ENCODE assay signal across 8 mouse cellular contexts in the genomic region with DNA sequence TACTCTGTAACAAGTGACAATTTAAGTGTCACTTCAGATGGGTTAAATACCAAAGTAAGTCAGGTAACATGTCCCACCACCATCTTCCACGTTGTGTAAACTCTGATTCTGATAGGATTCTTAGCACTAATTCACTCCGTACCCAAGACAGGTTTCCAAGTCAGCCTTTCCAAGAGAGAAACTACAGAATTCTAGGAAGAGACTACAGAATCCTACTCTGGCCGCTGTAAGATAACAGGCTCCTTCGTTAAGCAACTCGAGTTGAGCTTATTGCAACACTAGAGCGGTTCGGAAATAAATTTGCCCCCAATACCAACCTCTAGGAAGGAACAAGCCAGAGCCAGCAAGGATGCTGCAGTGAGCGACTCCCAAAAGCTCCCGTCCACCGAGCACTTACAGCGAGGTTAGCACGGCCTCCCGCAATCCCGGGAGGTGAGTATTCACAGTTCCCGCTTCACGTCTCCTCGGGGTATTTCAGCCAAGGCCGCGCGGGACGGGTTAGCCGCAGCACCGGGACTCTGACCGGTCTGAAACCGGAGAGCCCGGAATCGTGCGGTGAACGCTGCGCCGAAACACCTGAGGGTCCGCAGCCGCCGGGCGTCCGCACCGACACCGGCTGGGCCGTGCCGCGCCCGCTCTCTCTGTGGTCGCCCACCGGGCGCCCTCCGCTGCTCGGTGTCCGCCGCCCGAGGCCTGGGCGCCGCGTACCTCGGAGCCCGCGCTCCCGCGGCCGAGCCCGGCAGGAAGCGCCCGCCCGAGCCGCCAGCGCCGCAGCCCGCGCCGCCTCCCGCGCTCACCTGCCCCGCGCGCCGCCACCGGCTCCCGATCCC. TPM values are rescaled to one million over a fixed set of nuclear protein-coding genes. Genes with fewer than 3 reads are reported as not detected.
DNase-seq lines count a peak whose midpoint lies in the region; ATAC-seq and TF ChIP-seq lines count a peak whose summit lies in the region.

No protein-coding gene starts in this region.

- H3K27ac ChIP-seq in kidney, embryonic 16.5 days (ENCODE audit: low read length) = no peak overlapping the region
- H3K27ac ChIP-seq in macrophage = 0 out of 2 replicates have a peak overlapping the region, but pooled peaks have one; percentile 15
- H3K27ac ChIP-seq in small intestine, adult 2 months (ENCODE audit: insufficient read depth, low read depth, low read length) = peak overlapping the region; percentile 61; the same call in 1 of the 2 replicates

- TF ChIP-seq CTCF in C2C12 (IDR thresholded peaks at IDR 0.05; ENCODE audit: control insufficient read depth, insufficient read depth, insufficient read length) = no peak
- no peak for TF ChIP-seq CTCF in small intestine, adult 2 months (IDR thresholded peaks at IDR 0.05; ENCODE audit: extremely low read depth, insufficient read length, insufficient replicate concordance, low read depth, low read length)

- H3K4me3 ChIP-seq in C2C12 (ENCODE audit: insufficient read depth, poor library complexity, severe bottlenecking) (peak overlapping the region; percentile 61), macrophage (ENCODE audit: inconsistent target) (peak overlapping the region; percentile 68)
- H3K4me3 ChIP-seq in kidney, embryonic 16.5 days (ENCODE audit: low read length) = peak overlapping the region; percentile 79
- H3K4me3 ChIP-seq in small intestine, adult 2 months (ENCODE audit: low read depth, low read length) = peak overlapping the region; percentile 93

- H3ac ChIP-seq in C2C12 (ENCODE audit: control insufficient read depth, insufficient read length, low read depth) = peak overlapping the region; percentile 83

- H3K9ac ChIP-seq in kidney, embryonic 16.5 days (replicated peaks; ENCODE audit: low read length) = peak overlapping the region; percentile 81

- under 1% methylated on average over 56 of the region's 77 CpGs for WGBS in kidney, embryonic 16.5 days
- 2% methylated on average over 74 of the region's 77 CpGs for WGBS in macrophage (ENCODE audit: missing documents)
- under 1% methylated on average over 75 of the region's 77 CpGs for WGBS in small intestine, adult 2 months

- DNase-seq in cerebellum, adult 9-11 months = peak; percentile 61
- DNase-seq in cerebellum, adult 11 months = no peak
- DNase-seq in c-Kit-positive CD71-positive TER-119-positive erythroid progenitor cells, embryonic 14.5 days (ENCODE audit: low spot score) = peak; percentile 78
- DNase-seq in frontal cortex, postnatal 36 days (ENCODE audit: low spot score in 2 of 2) = peak; percentile 45 to 50

- no peaks in the 10 kb centered on the region for H3K9me3 ChIP-seq in kidney, embryonic 16.5 days (ENCODE audit: low read length)

- no peak for TF ChIP-seq POLR2A in small intestine, adult 2 months (IDR thresholded peaks at IDR 0.05; ENCODE audit: low read depth, low read length)

- H3K79me2 ChIP-seq in C2C12 (ENCODE audit: control insufficient read depth, insufficient read depth) (peaks cover 54% of the 10 kb centered on the region), macrophage (ENCODE audit: inconsistent target) (peaks cover 52% of the 10 kb centered on the region)

- ATAC-seq in kidney, embryonic 16.5 days (ENCODE audit: low FRiP score, low TSS enrichment) = peak; percentile 78

- H3K4me2 ChIP-seq in kidney, embryonic 16.5 days (replicated peaks; ENCODE audit: low read depth, low read length) = peak overlapping the region; percentile 89

- H3K4me1 ChIP-seq in kidney, embryonic 16.5 days (ENCODE audit: insufficient read depth, low read length) = peaks cover 3% of the 10 kb centered on the region; the same call in 1 of the 2 replicates
- peaks cover 6% of the 10 kb centered on the region; the same call in 1 of the 2 replicates for H3K4me1 ChIP-seq in small intestine, adult 2 months (ENCODE audit: control insufficient read depth, insufficient read depth, insufficient read length, low read length)

- H3K36me3 ChIP-seq in C2C12 (ENCODE audit: control insufficient read depth, insufficient read depth) (peaks cover 7% of the 10 kb centered on the region), macrophage (ENCODE audit: inconsistent target) (no peaks in the 10 kb centered on the region)
- no peaks in the 10 kb centered on the region for H3K36me3 ChIP-seq in kidney, embryonic 16.5 days (ENCODE audit: insufficient read depth, low read length)
- H3K36me3 ChIP-seq in small intestine, adult 2 months (ENCODE audit: control insufficient read depth, insufficient read depth, low read length) = no peaks in the 10 kb centered on the region

- H3K79me3 ChIP-seq in C2C12 (ENCODE audit: low read depth) = peaks cover 51% of the 10 kb centered on the region

- no peaks in the 10 kb centered on the region for H3K27me3 ChIP-seq in C2C12 (ENCODE audit: control insufficient read depth, insufficient read depth, insufficient read length)
- H3K27me3 ChIP-seq in kidney, embryonic 16.5 days (ENCODE audit: insufficient read depth, low read length) = peaks cover 13% of the 10 kb centered on the region
- no peaks in the 10 kb centered on the region for H3K27me3 ChIP-seq in small intestine, adult 2 months (ENCODE audit: control insufficient read depth, insufficient read depth, low read length)

TF ChIP-seq in C2C12, 6 proteins besides CTCF, POLR2A, EP300 and RAD21:
- no peak for TF ChIP-seq MYOD1 (IDR thresholded peaks at IDR 0.05; ENCODE audit: control insufficient read depth, insufficient read length, low read depth)
- no peak for TF ChIP-seq USF1 (IDR thresholded peaks at IDR 0.05; ENCODE audit: low read depth)
- no peak for TF ChIP-seq CEBPB (IDR thresholded peaks at IDR 0.05; ENCODE audit: low read depth)
- no peak for TF ChIP-seq MAX (IDR thresholded peaks at IDR 0.05)
- no peak for TF ChIP-seq MYOG (IDR thresholded peaks at IDR 0.05; ENCODE audit: control insufficient read depth, extremely low read depth, insufficient read length)
- no peak for TF ChIP-seq FOSL1 (IDR thresholded peaks at IDR 0.05; ENCODE audit: insufficient read depth, low read length, poor library complexity, severe bottlenecking)
TF ChIP-seq in C2C12: peak in this region for 0.

RNA-seq across cellular contexts. Expression of a gene that starts 1.0 kb away (rescaled TPM):
- polyA plus RNA-seq in C2C12 (2012; fragmentation: generic; extraction: Trizol) (3.4 TPM), macrophage (2018) (14.2 to 21.3 TPM (median 19.7 TPM) in 3 replicates)
- polyA plus RNA-seq in kidney, embryonic 16.5 days (2015; fragmentation: Nextera tagmentation; extraction: Ambion mirVana) = 0.81 and 0.90 TPM in 2 replicates
- 100 to 1,000 TPM in 3 of 26 experiments, 10 to 100 TPM in 23; 30.2 to 120 (median 44.9) TPM for total RNA-seq in macrophage (2018; cell fraction: chromatin; rRNA removed)
- total RNA-seq in macrophage (2018; cell fraction: cytosol; rRNA removed) = 10 to 100 TPM; 19.4 to 48.1 (median 24.5) TPM
- total RNA-seq in macrophage (2018; cell fraction: nucleus; rRNA removed) = 10 to 100 TPM; 34.0 to 72.5 (median 44.1) TPM
- polyA plus RNA-seq in small intestine, adult 2 months (2012; rRNA removed) = 0.83 and 2.1 TPM in 2 replicates
